Mouse (Mus musculus): ENCODE results near the gene Tbx1.

Gene Tbx1

GRCm38 (mm10) chr16:18586906-18587546, 3.4 kb downstream of the Tbx1 start:
- DNase-seq, result no peak

GRCm38 (mm10) chr16:18586076-18586905, 4.2 kb downstream of the Tbx1 start:
- DNase-seq, result no peak

- DNase-seq, result no peak
Observed at GRCm38 (mm10) chr16:18585676-18586075, 4.8 kb downstream of the Tbx1 start.

- DNase-seq, result no peak
Observed at GRCm38 (mm10) chr16:18584901-18585510, 5.5 kb downstream of the Tbx1 start.

GRCm38 (mm10) chr16:18583673-18584357, 6.7 kb downstream of the Tbx1 start:
- no peak for DNase-seq

- no peak for DNase-seq
Observed at GRCm38 (mm10) chr16:18583169-18583568, 7.3 kb downstream of the Tbx1 start.

GRCm38 (mm10) chr16:18582426-18583148, 7.9 kb downstream of the Tbx1 start:
- no peak for DNase-seq

GRCm38 (mm10) chr16:18581623-18582205, 8.8 kb downstream of the Tbx1 start:
- DNase-seq, result no peak

GRCm38 (mm10) chr16:18581050-18581622, 9.3 kb downstream of the Tbx1 start:
- DNase-seq, result no peak

- no peak for DNase-seq
Observed at GRCm38 (mm10) chr16:18580389-18580788, 10.1 kb downstream of the Tbx1 start.

GRCm38 (mm10) chr16:18577599-18578160, 12.8 kb downstream of the Tbx1 start:
- no peak for DNase-seq

GRCm38 (mm10) chr16:18577071-18577470, 13.4 kb downstream of the Tbx1 start:
- no peak for DNase-seq

- DNase-seq, result no peak
Observed at GRCm38 (mm10) chr16:18574196-18574595, 16.3 kb downstream of the Tbx1 start.

- DNase-seq, result no peak
Observed at GRCm38 (mm10) chr16:18568599-18568998, 21.9 kb downstream of the Tbx1 start.

GRCm38 (mm10) chr16:18564472-18564871, 26.0 kb downstream of the Tbx1 start:
- no peak for DNase-seq

GRCm38 (mm10) chr16:18556461-18556860, 34.0 kb downstream of the Tbx1 start:
- DNase-seq, result no peak

- DNase-seq, result no peak
Observed at GRCm38 (mm10) chr16:18555235-18555935, 35.1 kb downstream of the Tbx1 start.

GRCm38 (mm10) chr16:18554721-18555120, 35.8 kb downstream of the Tbx1 start:
- no peak for DNase-seq

- DNase-seq, result no peak
Observed at GRCm38 (mm10) chr16:18552106-18552710, 38.3 kb downstream of the Tbx1 start.

GRCm38 (mm10) chr16:18551604-18552003, 38.9 kb downstream of the Tbx1 start:
- DNase-seq, result no peak

Measured in right cerebral cortex, postnatal 14 days (tissue).